Mouse (Mus musculus) intestine, postnatal 0 days (tissue): ENCODE results near the gene Gm16253. TPM values are rescaled to one million over a fixed set of nuclear protein-coding genes. Genes with fewer than 3 reads are reported as not detected.

Experiments
- ATAC-seq: fragments of 200-750 bp; cut with Nextera tagmentation; 2 replicates; pipeline ENCODE4 v1.8.0; 2017; ENCODE audit warnings: mild to moderate bottlenecking, moderate TSS enrichment, moderate library complexity
- H3K27ac ChIP-seq: fragments of 300-500 bp; sonication (generic); 2 replicates; pipeline ENCODE4 v1.5.1; 2014; ENCODE audit warnings: mild to moderate bottlenecking, low read depth, low read length, moderate library complexity
- H3K27me3 ChIP-seq: fragments of 300-500 bp; sonication (generic); replicated peaks from 2 replicates; pipeline ENCODE4 v1.6.1; 2014; ENCODE audit warnings: low read length, mixed read lengths; ENCODE audit not compliant: control insufficient read depth, insufficient read depth
- H3K36me3 ChIP-seq: fragments of 300-500 bp; sonication (generic); 2 replicates; pipeline ENCODE4 v1.6.1; 2014; ENCODE audit warnings: mild to moderate bottlenecking, moderate library complexity; ENCODE audit not compliant: control insufficient read depth, insufficient read depth
- H3K4me1 ChIP-seq: fragments of 300-500 bp; sonication (generic); replicated peaks from 2 replicates; pipeline ENCODE4 v1.6.1; 2014; ENCODE audit warnings: antibody characterized with exemption, low read length, mixed read lengths; ENCODE audit not compliant: control insufficient read depth, insufficient read depth
- H3K4me2 ChIP-seq: fragments of 300-500 bp; sonication (generic); replicated peaks from 2 replicates; pipeline ENCODE4 v1.6.1; 2014; ENCODE audit warnings: low read depth, mild to moderate bottlenecking, moderate library complexity
- H3K4me3 ChIP-seq: fragments of 300-500 bp; sonication (generic); 2 replicates; pipeline ENCODE4 v1.5.1; 2014; ENCODE audit warnings: low read depth, low read length
- H3K9ac ChIP-seq: fragments of 300-500 bp; sonication (generic); 2 replicates; pipeline ENCODE4 v1.6.1; 2014; ENCODE audit warnings: mild to moderate bottlenecking, low read depth, low read length
- H3K9me3 ChIP-seq: fragments of 300-500 bp; sonication (generic); 2 replicates; pipeline ENCODE4 v1.6.1; 2016; ENCODE audit warnings: mixed run types; ENCODE audit not compliant: control insufficient read depth
- CTCF ChIP-seq: sonication (generic); IDR thresholded peaks from 2 replicates; pipeline ENCODE4 v1.5.1; 2016; ENCODE audit warnings: low read depth, mild to moderate bottlenecking, control low read depth, antibody characterized with exemption, moderate library complexity
- WGBS: fragments of 180-500 bp; shearing (Covaris S2); extraction: QIAGEN DNeasy Blood & Tissue Kit; methylation state at CpG from one replicate; pipeline ENCODE4 v1.1.7; 2014; 5-methylcytosine and 5-hydroxymethylcytosine counted together
- polyA plus RNA-seq: library from polyadenylated mRNA; unstranded; fragments of >200 nt; fragmentation: Nextera tagmentation; extraction: Ambion mirVana; gene quantifications from 2 replicates; pipeline ENCODE4 v1.2.1, GENCODE M21; 2015

The Gm16253 gene
- polyA plus RNA-seq, 1 experiment from 2014 or later = 0.31 TPM

DNA sequence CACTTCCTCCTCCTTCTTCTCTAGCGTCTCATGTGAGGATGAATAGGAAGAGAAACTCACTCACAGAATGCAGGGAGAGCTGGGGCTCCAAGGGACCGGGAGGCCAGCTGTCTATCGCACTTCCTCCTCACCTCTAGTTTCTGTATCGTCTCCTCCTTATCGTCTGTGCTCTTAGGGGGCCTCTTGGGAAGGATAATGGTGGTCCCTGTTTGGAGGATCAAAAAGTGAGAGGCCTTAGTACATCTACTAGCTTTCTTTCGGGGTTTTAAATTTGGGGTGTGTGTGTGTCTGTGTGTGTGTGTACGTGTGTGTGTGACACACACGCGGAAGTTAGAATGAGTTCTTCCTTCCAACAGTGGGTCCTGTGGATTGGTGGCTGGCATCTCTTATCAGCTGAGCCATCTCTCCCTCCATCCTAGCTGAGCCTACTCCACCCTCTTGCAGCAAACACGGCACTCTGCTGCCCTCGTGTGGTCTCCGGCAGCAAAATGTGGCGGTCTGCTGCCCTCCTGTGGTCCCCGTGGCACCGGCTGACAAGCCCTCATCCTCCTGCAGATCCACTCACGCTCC, 3.2 kb downstream of the Gm16253 start:
- Histone ChIP-seq H3K9ac (peak overlapping the region; percentile 11; the same call in 1 of the 2 replicates), H3K9me3 (no peaks in the 10 kb centered on the region), H3K27ac (no peak overlapping the region), H3K4me1 (peaks cover 14% of the 10 kb centered on the region), H3K27me3 (no peaks in the 10 kb centered on the region), H3K4me2 (peak overlapping the region; percentile 42), H3K4me3 (no peak overlapping the region), H3K36me3 (0 out of 2 replicates have a peak, but pooled peaks cover 3% of the 10 kb centered on the region)
- 13% methylated on average over 16 of the region's 16 CpGs for WGBS
- peak; percentile 100 for TF ChIP-seq CTCF
- ATAC-seq = 0 out of 2 replicates have a peak, but pooled peaks have one; percentile 3

DNA sequence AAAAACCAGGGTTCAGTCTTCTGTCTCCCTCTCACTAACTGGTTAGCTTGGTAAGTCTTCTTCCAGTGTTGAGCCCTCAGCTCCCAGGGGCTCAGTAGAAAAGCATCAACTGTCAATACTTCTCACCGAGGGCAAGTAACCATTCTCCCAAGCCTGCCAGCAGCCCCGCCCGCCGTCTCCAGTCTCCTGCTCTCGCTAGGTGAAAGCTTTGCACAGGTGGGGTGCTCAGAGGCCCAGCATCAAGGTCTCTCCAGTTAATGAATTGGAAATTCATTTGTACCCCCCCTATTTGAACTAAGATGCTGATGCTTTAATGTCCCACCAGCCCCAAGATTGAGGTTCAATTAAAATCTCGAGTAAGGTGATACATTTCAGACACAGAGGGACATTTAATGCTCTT, 4.4 kb downstream of the Gm16253 start:
- no peaks in the 10 kb centered on the region for H3K27me3 ChIP-seq
- WGBS = 62% methylated on average over 6 of the region's 6 CpGs
- H3K4me3 ChIP-seq = no peak overlapping the region
- 0 out of 2 replicates have a peak, but pooled peaks cover 3% of the 10 kb centered on the region for H3K36me3 ChIP-seq
- TF ChIP-seq CTCF = no peak
- H3K4me2 ChIP-seq = no peak overlapping the region
- no peak overlapping the region for H3K9ac ChIP-seq
- H3K27ac ChIP-seq = no peak overlapping the region
- peaks cover 9% of the 10 kb centered on the region for H3K4me1 ChIP-seq
- no peaks in the 10 kb centered on the region for H3K9me3 ChIP-seq
- no peak for ATAC-seq

DNA sequence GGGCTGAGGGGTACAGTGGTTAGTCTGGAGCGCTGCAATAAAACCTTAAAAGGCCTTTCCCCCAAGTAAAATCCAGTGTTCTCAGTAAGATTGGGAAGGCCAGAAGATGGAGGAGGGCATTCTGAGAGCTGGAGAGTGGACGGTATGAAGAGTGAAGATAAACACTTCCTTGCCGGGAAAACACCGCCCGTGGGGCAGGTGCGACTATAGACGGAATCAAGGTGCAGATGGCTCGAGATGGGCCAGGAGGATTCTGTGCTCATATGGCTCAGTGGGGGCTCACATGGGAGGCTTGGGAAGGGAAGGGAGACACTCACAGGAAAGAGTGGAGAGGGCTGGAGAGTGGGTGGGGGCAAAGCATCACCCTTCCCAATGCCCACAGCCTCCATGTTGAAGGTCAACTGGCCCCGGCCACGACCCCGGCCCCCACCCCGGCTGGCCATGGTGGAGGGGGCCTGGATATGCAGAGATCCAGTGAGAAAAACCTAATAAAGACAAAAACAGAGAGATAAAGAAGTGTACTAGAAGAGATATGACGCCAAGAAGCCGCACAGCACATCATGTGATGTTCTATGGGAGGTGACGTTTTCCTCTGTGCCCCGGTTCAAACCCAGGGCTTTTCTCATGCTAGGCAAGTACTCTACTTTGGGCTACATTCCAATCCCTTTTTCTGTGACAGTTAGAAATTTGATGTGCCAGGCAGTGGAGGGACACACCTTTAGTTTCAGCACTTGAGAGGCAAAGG, 5.2 kb downstream of the Gm16253 start:
- TF ChIP-seq CTCF = no peak
- peaks cover 9% of the 10 kb centered on the region; the same call in 1 of the 2 replicates for H3K4me1 ChIP-seq
- ATAC-seq = no peak
- H3K27me3 ChIP-seq = no peaks in the 10 kb centered on the region
- H3K36me3 ChIP-seq = 0 out of 2 replicates have a peak, but pooled peaks cover 3% of the 10 kb centered on the region
- H3K9me3 ChIP-seq = no peaks in the 10 kb centered on the region
- no peak overlapping the region for H3K4me3 ChIP-seq
- WGBS = 85% methylated on average over 16 of the region's 16 CpGs
- no peak overlapping the region for H3K27ac ChIP-seq
- no peak overlapping the region for H3K4me2 ChIP-seq
- H3K9ac ChIP-seq = no peak overlapping the region

DNA sequence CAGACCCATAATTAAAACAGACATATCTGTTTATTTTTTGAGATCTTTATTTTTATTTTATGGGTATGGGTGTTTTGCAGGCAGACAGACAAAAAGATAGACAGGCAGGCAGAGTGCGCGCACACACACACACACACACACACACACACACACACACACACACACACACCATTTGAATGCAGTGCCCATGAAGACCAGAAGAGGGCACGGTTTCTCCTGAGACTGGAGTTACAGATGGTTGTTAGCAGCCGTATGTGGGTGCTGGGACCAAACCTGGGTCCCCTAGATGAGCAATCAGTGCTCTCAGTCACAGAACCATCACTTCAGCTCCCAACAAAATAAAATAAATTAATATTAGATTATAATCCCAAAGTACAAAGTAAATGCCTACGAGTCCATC, 6.6 kb downstream of the Gm16253 start:
- Histone ChIP-seq H3K27ac (no peak overlapping the region), H3K4me2 (no peak overlapping the region), H3K9ac (no peak overlapping the region), H3K9me3 (no peaks in the 10 kb centered on the region), H3K4me1 (no peaks in the 10 kb centered on the region), H3K4me3 (no peak overlapping the region), H3K36me3 (0 out of 2 replicates have a peak, but pooled peaks cover 3% of the 10 kb centered on the region), H3K27me3 (no peaks in the 10 kb centered on the region)
- TF ChIP-seq CTCF = peak; percentile 41; the same call in 1 of the 2 replicates
- 89% methylated on average over 5 of the region's 5 CpGs for WGBS
- no peak for ATAC-seq

DNA sequence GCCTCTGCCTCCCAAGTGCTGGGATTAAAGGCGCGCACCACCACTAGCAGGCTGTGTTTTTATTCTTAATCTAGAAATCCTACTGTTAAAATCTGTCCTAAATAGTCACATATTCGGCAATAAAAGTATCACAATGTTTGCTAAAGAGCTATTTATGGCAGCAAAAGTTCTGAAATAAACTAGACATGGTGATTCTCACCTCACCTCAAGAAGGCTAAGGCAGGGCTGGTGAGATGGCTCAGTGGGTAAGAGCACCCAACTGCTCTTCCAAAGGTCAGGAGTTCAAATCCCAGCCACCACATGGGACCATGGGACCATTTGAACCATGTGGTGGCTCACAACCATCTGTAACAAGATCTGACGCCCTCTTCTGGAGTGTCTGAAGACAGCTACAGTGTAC, 13.9 kb downstream of the Gm16253 start:
- ATAC-seq = no peak
- H3K36me3 ChIP-seq = no peaks in the 10 kb centered on the region
- H3K27me3 ChIP-seq = peaks cover 3% of the 10 kb centered on the region; the same call in 1 of the 2 replicates
- WGBS = 77% methylated on average over 4 of the region's 4 CpGs
- no peak overlapping the region for H3K4me2 ChIP-seq
- no peak overlapping the region for H3K9ac ChIP-seq
- no peak for TF ChIP-seq CTCF
- no peaks in the 10 kb centered on the region for H3K9me3 ChIP-seq
- H3K4me1 ChIP-seq = 0 out of 2 replicates have a peak, but pooled peaks cover 4% of the 10 kb centered on the region
- H3K4me3 ChIP-seq = no peak overlapping the region
- no peak overlapping the region for H3K27ac ChIP-seq

DNA sequence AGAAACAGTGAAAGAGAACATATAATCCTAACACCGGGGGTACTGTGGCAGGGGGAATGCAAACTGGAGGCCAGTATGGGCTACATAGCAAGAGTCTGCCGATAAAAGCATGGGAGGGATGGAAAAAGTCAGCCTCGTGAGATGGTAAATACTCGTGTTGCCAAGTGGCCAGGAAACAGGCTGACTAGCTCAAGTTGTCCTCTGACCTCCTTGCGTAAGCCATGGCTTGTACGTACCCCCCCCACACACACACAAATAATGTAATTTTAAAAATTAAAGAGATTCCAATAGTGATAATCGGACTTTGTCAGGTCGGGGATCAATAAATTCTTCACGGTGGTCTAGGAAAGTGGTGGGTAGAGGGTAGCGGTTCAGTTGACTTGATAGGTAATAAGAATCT, 16.6 kb downstream of the Gm16253 start:
- H3K9me3 ChIP-seq = no peaks in the 10 kb centered on the region
- WGBS = 1% methylated on average over 10 of the region's 10 CpGs
- no peak for ATAC-seq

More for the DNA sequence above, 16.6 kb downstream of the Gm16253 start:
- peaks cover 12% of the 10 kb centered on the region; the same call in 1 of the 2 replicates for H3K4me1 ChIP-seq
- H3K4me3 ChIP-seq = peak overlapping the region; percentile 75
- H3K9ac ChIP-seq = peak overlapping the region; percentile 75
- peak overlapping the region; percentile 68 for H3K27ac ChIP-seq
- H3K27me3 ChIP-seq = peaks cover 25% of the 10 kb centered on the region
- no peaks in the 10 kb centered on the region for H3K36me3 ChIP-seq
- peak overlapping the region; percentile 83 for H3K4me2 ChIP-seq
- no peak for TF ChIP-seq CTCF
